Mouse (Mus musculus) activated CD4-positive, CD25-positive, alpha-beta regulatory T cell, adult 9 weeks (primary cell): Measurements from ENCODE around the gene Irs2. TPM values are rescaled to one million over a fixed set of nuclear protein-coding genes. Genes with fewer than 3 reads are reported as not detected.

ENCODE experiments used
- polyA plus RNA-seq: library from polyadenylated mRNA; unstranded; fragments of 100-300 nt; shearing (Covaris generic); gene quantifications from one replicate; pipeline ENCODE4 v1.2.1, GENCODE M21; 2017

The Irs2 gene
- polyA plus RNA-seq: 2.6 TPM

DNA sequence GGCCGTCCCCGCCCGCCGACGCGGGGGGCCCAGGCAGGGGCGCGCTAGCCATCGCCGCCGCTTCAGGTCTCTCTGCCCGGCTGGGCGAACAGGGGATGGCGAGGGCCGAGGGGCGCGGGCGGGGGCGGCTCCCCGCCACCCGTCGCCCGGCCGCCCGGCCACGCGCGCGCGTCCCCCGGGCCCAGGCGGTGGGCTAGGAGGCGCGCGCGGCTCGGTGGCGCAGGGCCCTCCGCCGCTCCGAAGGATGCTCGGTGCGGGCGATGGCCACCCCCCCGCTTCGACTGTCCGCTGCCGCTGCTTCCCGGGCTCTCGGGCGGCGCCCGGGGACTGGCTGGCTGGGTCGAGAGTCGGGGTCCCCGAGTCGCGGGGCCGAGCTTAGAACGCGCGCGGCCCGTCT, at the start of gene Irs2:
Irs2 (minus strand) TSS at position 80 of the 397 bp plus-strand sequence.

